Mouse (Mus musculus) forebrain, embryonic 16.5 days (tissue): ENCODE data around the gene Sf3a1. TPM values are rescaled to one million over a fixed set of nuclear protein-coding genes. Genes with fewer than 3 reads are reported as not detected.
A peak's percentile ranks its signal among the peaks of the same experiment; 100 is the strongest.
"Not testable (repeated sequence)": the region's sequence is repeated elsewhere in the genome, so short reads cannot be mapped to it uniquely, and the experiment has no call there.

Source experiments
- ATAC-seq: fragments of 200-750 bp; cut with Nextera tagmentation; 2 replicates; pipeline ENCODE4 v1.8.0; 2017; ENCODE audit warnings: mild to moderate bottlenecking, moderate library complexity
- H3K27ac ChIP-seq: fragments of 300-500 bp; sonication (generic); 2 replicates; pipeline ENCODE4 v1.5.1; 2014; ENCODE audit warnings: low read length, control low read depth
- H3K27me3 ChIP-seq: fragments of 300-500 bp; sonication (generic); replicated peaks from 2 replicates; pipeline ENCODE4 v1.6.1; 2014; ENCODE audit warnings: low read length; ENCODE audit not compliant: control insufficient read depth, insufficient read depth
- H3K36me3 ChIP-seq: fragments of 300-500 bp; sonication (generic); 2 replicates; pipeline ENCODE4 v1.6.1; 2014; ENCODE audit not compliant: control insufficient read depth, insufficient read depth
- H3K4me1 ChIP-seq: fragments of 300-500 bp; sonication (generic); replicated peaks from 2 replicates; pipeline ENCODE4 v1.6.1; 2014; ENCODE audit warnings: low read length; ENCODE audit not compliant: control insufficient read depth, insufficient read depth
- H3K4me2 ChIP-seq: fragments of 300-500 bp; sonication (generic); 2 replicates; pipeline ENCODE4 v1.6.1; 2014; ENCODE audit warnings: mild to moderate bottlenecking, low read length, control low read depth
- H3K4me3 ChIP-seq: fragments of 300-500 bp; sonication (generic); replicated peaks from 2 replicates; pipeline ENCODE4 v1.5.1; 2014; ENCODE audit warnings: mild to moderate bottlenecking, low read length, control low read depth
- H3K9ac ChIP-seq: fragments of 300-500 bp; sonication (generic); replicated peaks from 2 replicates; pipeline ENCODE4 v1.6.1; 2014; ENCODE audit warnings: low read depth, low read length, control low read depth
- H3K9me3 ChIP-seq: fragments of 300-500 bp; sonication (generic); 2 replicates; pipeline ENCODE4 v1.6.1; 2016; ENCODE audit warnings: low read length; ENCODE audit not compliant: control insufficient read depth
- WGBS: fragments of 180-500 bp; shearing (Covaris S2); extraction: QIAGEN DNeasy Blood & Tissue Kit; methylation state at CpG from one replicate; pipeline ENCODE4 v1.1.7; 2014; 5-methylcytosine and 5-hydroxymethylcytosine counted together
- polyA plus RNA-seq: library from polyadenylated mRNA; unstranded; fragments of >200 nt; fragmentation: Nextera tagmentation; extraction: Ambion mirVana; gene quantifications from 2 replicates; pipeline ENCODE4 v1.2.1, GENCODE M21; 2015

Sf3a1 gene
- polyA plus RNA-seq, 1 experiment from 2014 or later, result 60.6 TPM

DNA sequence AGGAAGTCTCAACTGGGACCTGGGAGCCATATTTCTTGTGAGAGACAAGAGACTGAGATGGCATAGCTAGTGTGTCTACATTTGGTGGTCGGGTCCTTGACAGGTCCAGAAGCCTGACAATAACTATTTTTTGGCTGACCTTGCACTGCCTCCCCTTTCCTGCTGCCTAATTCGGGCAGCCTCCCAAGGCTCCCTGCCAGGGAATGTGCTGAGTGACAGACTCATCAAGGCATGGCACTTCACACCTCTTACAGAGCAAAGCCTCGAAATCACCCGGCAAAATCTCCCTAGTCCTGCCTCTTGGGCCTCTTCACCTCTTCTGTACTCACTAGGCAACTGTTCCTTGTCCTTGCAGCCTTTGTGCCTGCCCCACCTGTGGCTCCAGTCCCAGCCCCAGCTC lies 17.6 kb downstream of the Sf3a1 start:
- ATAC-seq, result no peak
- Histone ChIP-seq H3K4me2 (no peak overlapping the region), H3K36me3 (peaks cover 84% of the 10 kb centered on the region), H3K27me3 (no peaks in the 10 kb centered on the region), H3K4me3 (no peak overlapping the region), H3K9ac (no peak overlapping the region), H3K9me3 (no peaks in the 10 kb centered on the region), H3K4me1 (no peaks in the 10 kb centered on the region; the same call in 1 of the 2 replicates), H3K27ac (no peak overlapping the region)
- 50% methylated on average over 4 of the region's 4 CpGs for WGBS

DNA sequence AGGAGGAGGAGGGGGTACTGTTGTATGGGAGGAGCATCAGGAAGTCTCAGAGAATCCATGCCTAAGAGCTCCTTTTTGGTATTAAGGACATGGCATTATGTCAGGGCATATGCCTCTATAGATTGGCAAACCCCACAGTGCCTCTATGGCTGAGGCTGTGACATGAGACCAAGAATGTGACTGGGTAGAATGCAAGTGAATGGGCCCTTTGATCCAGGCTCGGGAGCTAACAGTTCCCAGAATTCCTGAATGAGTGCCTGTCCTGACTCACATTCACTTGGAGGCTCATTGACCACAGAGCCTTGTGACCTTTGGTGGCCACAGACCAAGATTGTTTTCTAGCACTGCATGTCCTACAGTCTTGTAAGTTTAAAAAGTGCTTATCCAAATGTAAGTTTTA lies 21.9 kb downstream of the Sf3a1 start:
- no peak overlapping the region for H3K4me2 ChIP-seq
- peaks cover under 1% of the 10 kb centered on the region; the same call in 1 of the 2 replicates for H3K4me1 ChIP-seq
- no peak overlapping the region for H3K4me3 ChIP-seq
- no peaks in the 10 kb centered on the region for H3K27me3 ChIP-seq
- no peak overlapping the region for H3K27ac ChIP-seq
- ATAC-seq, result no peak
- H3K36me3 ChIP-seq, result peaks cover 49% of the 10 kb centered on the region
- no peaks in the 10 kb centered on the region for H3K9me3 ChIP-seq
- H3K9ac ChIP-seq, result no peak overlapping the region
- 14% methylated on average over 1 of the region's 1 CpGs for WGBS

DNA sequence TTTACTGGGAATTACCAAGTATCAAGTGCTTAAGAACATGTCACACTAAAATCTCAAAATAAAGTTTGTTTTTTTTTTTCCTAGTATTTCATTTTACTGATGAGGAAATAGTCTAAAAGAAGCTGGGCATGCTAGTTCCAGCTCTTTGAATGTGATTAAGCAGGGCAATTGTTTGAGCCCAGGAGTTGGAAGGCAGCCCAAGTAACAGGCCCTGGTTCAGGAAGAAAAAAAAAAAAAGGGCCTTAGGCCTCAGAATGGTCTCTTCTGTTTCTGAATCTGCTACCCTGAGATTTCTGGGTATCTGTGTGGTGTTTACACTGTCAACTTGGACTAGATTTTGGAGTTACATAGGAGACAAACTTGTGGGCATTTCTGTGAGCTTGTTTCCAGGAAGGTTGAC lies 23.4 kb downstream of the Sf3a1 start:
- no peak overlapping the region for H3K4me3 ChIP-seq
- H3K27ac ChIP-seq, result no peak overlapping the region
- H3K9ac ChIP-seq, result no peak overlapping the region
- no peaks in the 10 kb centered on the region for H3K9me3 ChIP-seq
- ATAC-seq, result no peak
- no peaks in the 10 kb centered on the region for H3K27me3 ChIP-seq
- no peak overlapping the region for H3K4me2 ChIP-seq
- H3K4me1 ChIP-seq, result peaks cover 9% of the 10 kb centered on the region
- peaks cover 35% of the 10 kb centered on the region for H3K36me3 ChIP-seq

DNA sequence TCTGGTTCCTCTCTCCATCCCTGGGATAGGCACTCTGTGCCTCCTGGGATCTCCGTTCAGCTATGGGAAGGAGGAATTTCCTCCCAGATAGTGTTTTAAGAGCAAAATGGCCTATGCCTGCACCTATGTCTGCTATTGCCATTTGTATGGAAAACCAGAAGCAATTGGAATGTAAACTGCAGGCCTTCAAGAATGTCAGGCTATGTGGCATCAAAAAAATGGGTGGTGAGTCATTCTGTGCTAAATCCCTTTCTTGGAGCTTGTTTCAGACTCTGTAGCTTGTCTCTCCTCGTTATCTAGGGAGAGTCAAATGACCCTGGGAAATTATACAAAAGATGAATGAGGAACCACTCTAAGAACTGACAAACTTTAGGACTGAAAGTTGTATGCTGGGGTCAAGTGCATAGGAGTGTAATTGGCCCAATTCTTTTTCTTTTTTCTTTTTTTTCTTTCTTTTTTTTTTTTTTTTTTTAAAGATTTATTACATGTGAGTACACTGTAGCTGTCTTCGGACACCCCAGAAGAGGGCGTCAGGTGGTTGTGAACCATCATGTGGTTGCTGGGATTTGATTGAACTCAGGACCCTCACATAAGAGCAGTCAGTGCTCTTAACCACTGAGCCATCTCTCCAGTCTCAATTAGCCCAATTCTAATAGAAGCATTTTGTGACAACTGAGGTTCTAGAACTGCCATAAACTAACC lies 24.3 kb downstream of the Sf3a1 start:
- Histone ChIP-seq H3K9ac (no peak overlapping the region), H3K4me2 (no peak overlapping the region), H3K4me3 (no peak overlapping the region), H3K4me1 (peaks cover 9% of the 10 kb centered on the region), H3K27me3 (no peaks in the 10 kb centered on the region), H3K27ac (no peak overlapping the region), H3K36me3 (peaks cover 33% of the 10 kb centered on the region), H3K9me3 (no peaks in the 10 kb centered on the region)
- WGBS, result 60% methylated on average over 4 of the region's 4 CpGs
- ATAC-seq, result no peak

DNA sequence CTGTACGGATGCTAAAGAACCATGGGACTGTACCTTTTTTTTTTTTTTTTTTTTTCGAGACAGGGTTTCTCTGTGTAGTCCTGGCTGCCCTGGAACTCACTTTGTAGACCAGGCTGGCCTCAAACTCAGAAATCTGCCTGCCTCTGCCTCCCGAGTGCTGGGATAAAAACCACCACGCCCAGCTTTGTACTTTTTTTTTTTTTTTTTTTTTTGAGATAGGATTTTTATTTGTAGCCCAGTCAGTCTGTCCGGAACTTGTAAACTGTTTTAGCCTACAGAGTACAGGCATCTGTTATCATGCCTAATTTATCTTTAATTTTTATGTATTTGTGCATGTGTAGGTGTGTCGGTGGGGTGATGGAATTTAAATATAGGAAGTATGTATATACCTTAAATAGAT lies 25.3 kb downstream of the Sf3a1 start:
- H3K4me3 ChIP-seq, H3K27ac ChIP-seq, H3K9ac ChIP-seq, H3K9me3 ChIP-seq, H3K27me3 ChIP-seq, ATAC-seq, H3K4me2 ChIP-seq: not testable (repeated sequence)
- Histone ChIP-seq H3K36me3 (peaks cover 22% of the 10 kb centered on the region), H3K4me1 (peaks cover 11% of the 10 kb centered on the region)
- 90% methylated on average over 6 of the region's 6 CpGs for WGBS

DNA sequence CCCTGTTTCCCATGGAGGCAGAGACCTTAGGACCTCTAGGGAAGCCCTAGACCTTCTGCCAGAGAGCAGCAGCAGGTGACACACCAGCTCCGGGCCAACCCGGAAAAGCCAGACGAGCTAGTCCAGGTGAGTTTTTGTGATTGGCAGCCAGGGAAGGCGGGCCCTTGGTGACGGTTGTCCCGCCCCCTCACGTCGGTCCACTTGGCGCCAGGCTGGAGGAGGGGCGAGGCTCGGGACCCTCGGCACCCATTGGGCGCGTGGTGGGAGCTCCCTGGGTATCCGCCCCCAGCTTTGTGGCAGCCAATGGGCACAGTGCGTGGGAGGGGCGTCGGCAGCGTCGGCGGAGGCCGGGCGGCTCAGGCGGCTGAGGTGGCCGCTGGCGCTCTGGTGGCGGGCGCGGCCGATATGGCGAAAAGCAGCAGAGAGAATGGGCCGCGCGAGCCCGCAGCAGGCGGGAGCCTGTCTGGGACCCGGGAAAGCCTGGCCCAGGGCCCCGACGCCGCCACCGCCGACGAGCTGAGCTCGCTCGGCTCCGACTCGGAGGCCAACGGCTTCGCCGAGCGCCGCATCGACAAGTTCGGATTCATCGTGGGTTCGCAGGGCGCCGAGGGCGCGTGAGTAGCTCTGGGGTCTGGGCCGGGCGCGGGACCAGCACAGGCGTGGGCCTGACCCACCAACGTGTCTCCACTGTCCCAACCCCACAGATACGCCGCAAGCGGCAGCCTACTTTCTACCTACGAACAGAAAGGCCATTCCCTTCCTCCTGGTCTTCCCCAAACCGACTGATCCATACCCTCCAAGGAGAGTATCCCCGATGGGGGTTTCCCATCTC lies 26.6 kb downstream of the Sf3a1 start, which contains the start of gene Tbc1d10a:
Gene Tbc1d10a, plus strand, starts transcription at position 304 of the 832 bp plus-strand sequence.
- Histone ChIP-seq H3K36me3 (peaks cover 10% of the 10 kb centered on the region), H3K27me3 (no peaks in the 10 kb centered on the region), H3K9me3 (no peaks in the 10 kb centered on the region), H3K27ac (peak within 1 kb of the TSS; percentile 45; the same call in 1 of the 2 replicates), H3K4me2 (peak within 1 kb of the TSS; percentile 88), H3K4me3 (peak within 1 kb of the TSS; percentile 78), H3K4me1 (peaks cover 11% of the 10 kb centered on the region), H3K9ac (peak within 1 kb of the TSS; percentile 81)
- WGBS, result under 1% methylated on average over 71 of the region's 71 CpGs
- ATAC-seq, result peak; percentile 99

DNA sequence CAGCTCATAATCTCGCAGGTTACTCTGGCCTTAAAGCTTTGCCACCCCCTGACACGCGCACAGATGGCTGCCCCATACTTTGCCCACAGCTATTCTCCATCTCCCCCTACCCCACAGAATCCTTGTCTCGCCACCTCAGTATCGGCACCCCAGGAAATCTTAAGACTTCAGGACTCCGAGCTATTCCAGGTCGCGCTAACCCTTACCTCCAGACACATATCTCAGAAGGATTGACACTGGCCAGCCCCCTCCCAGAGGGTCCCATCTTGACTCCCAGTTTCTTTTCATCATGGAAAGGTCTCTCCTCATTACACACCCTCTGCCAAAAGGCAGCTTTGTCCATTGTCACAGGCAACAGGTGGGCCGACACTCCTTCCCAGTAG lies 27.2 kb downstream of the Sf3a1 start:
- 11% methylated on average over 9 of the region's 9 CpGs for WGBS
- Histone ChIP-seq H3K4me1 (peaks cover 11% of the 10 kb centered on the region), H3K36me3 (peaks cover 7% of the 10 kb centered on the region), H3K9me3 (no peaks in the 10 kb centered on the region), H3K4me3 (peak overlapping the region; percentile 78), H3K4me2 (peak overlapping the region; percentile 88), H3K9ac (peak overlapping the region; percentile 81), H3K27me3 (no peaks in the 10 kb centered on the region), H3K27ac (no peak overlapping the region)
- no peak; the same call in 1 of the 2 replicates for ATAC-seq

DNA sequence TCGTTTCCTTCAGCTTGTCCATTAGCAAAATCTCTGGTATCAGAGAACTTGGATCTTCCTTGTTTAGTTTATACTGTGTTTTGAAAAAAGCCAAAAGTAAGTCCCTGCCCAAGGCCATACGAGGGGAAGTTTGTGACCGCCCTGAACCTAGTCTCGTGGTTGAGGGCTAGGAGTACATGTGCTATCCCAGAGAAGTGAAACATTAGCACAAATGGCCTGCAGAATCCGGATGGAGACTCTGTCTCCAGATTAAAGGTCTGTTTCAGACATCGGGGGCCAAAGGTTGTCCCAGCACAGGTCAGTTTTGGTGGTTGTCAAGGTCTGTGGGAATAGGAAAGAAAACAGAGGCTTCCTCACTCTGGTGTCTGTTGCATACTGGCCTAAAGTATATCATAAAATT lies 29.0 kb downstream of the Sf3a1 start:
- H3K36me3 ChIP-seq, result no peaks in the 10 kb centered on the region
- no peak for ATAC-seq
- H3K27me3 ChIP-seq, result no peaks in the 10 kb centered on the region
- WGBS, result 88% methylated on average over 6 of the region's 6 CpGs
- H3K9ac ChIP-seq, result no peak overlapping the region
- H3K27ac ChIP-seq, result no peak overlapping the region
- peaks cover 11% of the 10 kb centered on the region for H3K4me1 ChIP-seq
- no peaks in the 10 kb centered on the region for H3K9me3 ChIP-seq
- H3K4me2 ChIP-seq, result no peak overlapping the region
- no peak overlapping the region for H3K4me3 ChIP-seq

DNA sequence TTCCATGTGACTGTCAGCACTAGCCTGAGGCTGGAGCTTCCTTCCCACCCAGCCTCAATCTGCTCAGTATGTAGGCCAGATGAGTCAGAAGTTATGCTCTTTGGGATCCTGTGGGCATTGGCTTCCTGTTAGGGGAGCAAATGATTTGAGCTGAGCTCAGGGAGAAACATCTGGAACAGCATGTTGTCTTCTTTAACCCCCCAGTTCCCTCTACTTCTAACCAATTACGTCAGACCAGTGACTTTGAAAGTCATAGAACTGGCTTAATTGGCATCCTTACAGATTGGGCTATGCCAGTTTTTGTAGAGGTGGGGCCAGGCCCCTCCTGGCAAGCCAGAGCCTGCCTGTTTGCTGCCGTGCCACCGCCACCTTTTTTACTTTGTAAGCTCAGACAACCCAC lies 30.5 kb downstream of the Sf3a1 start:
- no peak overlapping the region for H3K9ac ChIP-seq
- no peaks in the 10 kb centered on the region for H3K27me3 ChIP-seq
- 60% methylated on average over 3 of the region's 3 CpGs for WGBS
- no peaks in the 10 kb centered on the region for H3K36me3 ChIP-seq
- no peak overlapping the region for H3K27ac ChIP-seq
- H3K9me3 ChIP-seq, result no peaks in the 10 kb centered on the region
- ATAC-seq, result no peak
- H3K4me1 ChIP-seq, result peaks cover 11% of the 10 kb centered on the region
- no peak overlapping the region for H3K4me3 ChIP-seq
- H3K4me2 ChIP-seq, result no peak overlapping the region
